Mouse (Mus musculus): Measurements from ENCODE around the gene Dlg4.

- no peak for TF ChIP-seq CTCF (IDR thresholded peaks at IDR 0.05; ENCODE audit: low read depth, low read length)
- TF ChIP-seq POLR2A (IDR thresholded peaks at IDR 0.05; ENCODE audit: extremely low read depth, insufficient read depth, low read length): no peak
Observed at GRCm38 (mm10) chr11:70013408-70013807, 3.3 kb upstream of the Dlg4 start.

Data from liver, adult 2 months (tissue).